Mouse (Mus musculus) erythroid progenitor cell, adult 5-6 weeks (primary cell): Measurements from ENCODE around the gene Rbm3. TPM values are rescaled to one million over a fixed set of nuclear protein-coding genes. Genes with fewer than 3 reads are reported as not detected.
"Not testable (repeated sequence)": the region's sequence is repeated elsewhere in the genome, so short reads cannot be mapped to it uniquely, and the experiment has no call there.

Experiments
- ATAC-seq: replicated peaks from 2 replicates; pipeline ENCODE4 v1.8.0; 2016; ENCODE audit warnings: moderate number of reproducible peaks, mild to moderate bottlenecking, moderate TSS enrichment, inconsistent platforms; ENCODE audit not compliant: poor library complexity, low FRiP score, severe bottlenecking
- total RNA-seq, 2 experiments: library from RNA; stranded (forward) in 1 of 2; stranded (reverse) in 1 of 2; fragments of 150-400 nt in 1 of 2; fragments of 186-747, 209-891 nt in 1 of 2; gene quantifications; 2 replicates each; pipeline versions ENCODE4 v1.2.3 to v1.2.4; 2015 to 2017; ENCODE audit warnings: low replicate concordance in 2 of 2

Gene Rbm3
- total RNA-seq, 2 experiments from 2014 or later: 564 to 758 TPM

GRCm38 (mm10) chrX:8132017-8132976, 13.4 kb downstream of the Rbm3 start, which contains the start of gene Wdr13:
Gene Wdr13 (minus strand): TSS chrX:8132892.
- ATAC-seq: peak; percentile 96

- ATAC-seq: no peak
Measured at GRCm38 (mm10) chrX:8131393-8131792, 14.3 kb downstream of the Rbm3 start.

GRCm38 (mm10) chrX:8125235-8125634, 20.4 kb downstream of the Rbm3 start:
- peak; percentile 34; the same call in 1 of the 2 replicates for ATAC-seq

- ATAC-seq: no peak
Measured at GRCm38 (mm10) chrX:8123821-8124470, 21.7 kb downstream of the Rbm3 start.

GRCm38 (mm10) chrX:8117264-8117663, 28.4 kb downstream of the Rbm3 start:
- ATAC-seq: no peak

GRCm38 (mm10) chrX:8115275-8115674, 30.4 kb downstream of the Rbm3 start:
- no peak for ATAC-seq

GRCm38 (mm10) chrX:8105019-8105418, 40.7 kb downstream of the Rbm3 start:
- ATAC-seq: no peak

- ATAC-seq: peak; percentile 98
Measured at GRCm38 (mm10) chrX:8102213-8102668, 43.4 kb downstream of the Rbm3 start.

GRCm38 (mm10) chrX:8101017-8101416, 44.7 kb downstream of the Rbm3 start:
- no peak for ATAC-seq

- no peak for ATAC-seq
Measured at GRCm38 (mm10) chrX:8099435-8099834, 46.2 kb downstream of the Rbm3 start.

- ATAC-seq: peak; percentile 97
Measured at GRCm38 (mm10) chrX:8096787-8097242, 48.9 kb downstream of the Rbm3 start.

GRCm38 (mm10) chrX:8096068-8096786, 49.5 kb downstream of the Rbm3 start:
- peak; percentile 88 for ATAC-seq

GRCm38 (mm10) chrX:8095546-8095945, 50.1 kb downstream of the Rbm3 start:
- no peak for ATAC-seq

- ATAC-seq: not testable (repeated sequence)
Measured at GRCm38 (mm10) chrX:8090954-8091347, 54.7 kb downstream of the Rbm3 start.

- ATAC-seq: peak; percentile 54; the same call in 1 of the 2 replicates
Measured at GRCm38 (mm10) chrX:8090346-8090953, 55.2 kb downstream of the Rbm3 start, which contains the start of gene Was. Gene Was (minus strand): TSS chrX:8090498.

- no peak for ATAC-seq
Measured at GRCm38 (mm10) chrX:8089746-8090145, 55.9 kb downstream of the Rbm3 start.
